Mouse (Mus musculus) liver, embryonic 14.5 days (tissue): ENCODE data around the gene Glg1.

ENCODE experiments used
- CTCF ChIP-seq: IDR thresholded peaks from 2 replicates; pipeline ENCODE4 v1.5.1; 2016; ENCODE audit warnings: antibody characterized with exemption, low read depth, control low read depth
- EP300 ChIP-seq: IDR thresholded peaks from 2 replicates; pipeline ENCODE4 v1.6.1; 2016; ENCODE audit warnings: antibody characterized with exemption, low read depth

- peak; percentile 34 for TF ChIP-seq CTCF
- TF ChIP-seq EP300, result no peak
Observed at GRCm38 (mm10) chr8:111268277-111268676, 9.3 kb upstream of the Glg1 start.
